Mouse (Mus musculus) mouse embryonic stem cell (cell line): ENCODE measurements around the gene E030025P04Rik.

Experiments used
- in situ Hi-C, 2 experiments: fragments of 300-500 bp; cut with MboI; formaldehyde crosslinking; loops; 1 replicate in 1 of 2; 3 replicates in 1 of 2; pipeline ENCODE4 v1.14.3; 2019 to 2020; ENCODE audit warnings: low sequenced_read_pairs in 2 of 2, low pct_unique_long_range_greater_than_20kb in 1 of 2, mixed read lengths in 1 of 2; ENCODE audit not compliant: unreplicated experiment in 1 of 2

E030025P04Rik gene

GRCm38 (mm10) chr11:109107518-109108205 lies 36.5 kb downstream of the E030025P04Rik start:
- in situ Hi-C loops: no loop called here

- in situ Hi-C loops: no loop called here
These were observed 37.4 kb downstream of the E030025P04Rik start for GRCm38 (mm10) chr11:109106751-109107150.

GRCm38 (mm10) chr11:109106181-109106580 lies 38.0 kb downstream of the E030025P04Rik start:
- in situ Hi-C loops: no loop called here

GRCm38 (mm10) chr11:109103386-109103785 lies 40.8 kb downstream of the E030025P04Rik start:
- in situ Hi-C loops: no loop called here

- in situ Hi-C loops: no loop called here
These were observed 41.5 kb downstream of the E030025P04Rik start for GRCm38 (mm10) chr11:109102646-109103045.

- in situ Hi-C loops: no loop called here
These were observed 43.9 kb downstream of the E030025P04Rik start for GRCm38 (mm10) chr11:109100266-109100665.

- in situ Hi-C loops: no loop called here
These were observed 52.3 kb downstream of the E030025P04Rik start for GRCm38 (mm10) chr11:109091821-109092220.
